Mouse (Mus musculus) liver, adult 2 months (tissue): ENCODE results near the gene Flt3.

ENCODE experiments used
- CTCF ChIP-seq: fragments of 200-500 bp; IDR thresholded peaks from 2 replicates; pipeline ENCODE4 v1.5.1; 2011; ENCODE audit warnings: low read depth, low read length, control low read depth
- POLR2A ChIP-seq: fragments of 200-500 bp; IDR thresholded peaks from 2 replicates; pipeline ENCODE4 v1.6.1; 2011; ENCODE audit warnings: low read length, control low read depth; ENCODE audit not compliant: insufficient read depth; ENCODE audit errors: extremely low read depth

- TF ChIP-seq CTCF (no peak), POLR2A (no peak)
Observed at GRCm38 (mm10) chr5:147400505-147400979, 253 bp upstream of the Flt3 start.
